Mouse (Mus musculus): Measurements from ENCODE around the gene Plekha5. TPM values are rescaled to one million over a fixed set of nuclear protein-coding genes. Genes with fewer than 3 reads are reported as not detected.
A peak's percentile ranks its signal among the peaks of the same experiment; 100 is the strongest.
"Not testable (repeated sequence)": the region's sequence is repeated elsewhere in the genome, so short reads cannot be mapped to it uniquely, and the experiment has no call there.

Gene Plekha5
- total RNA-seq, 2 experiments from 2014 or later = 38.3 to 39.2 TPM

GRCm38 (mm10) chr6:140603228-140603944 lies 179.5 kb downstream of the Plekha5 start:
- DNase-seq = no peak
- intact Hi-C loops (cut with DNase I) = no loop called here

GRCm38 (mm10) chr6:140605173-140605572 lies 181.3 kb downstream of the Plekha5 start:
- DNase-seq; intact Hi-C loops (cut with DNase I): not testable (repeated sequence)

- no peak for DNase-seq
- intact Hi-C loops (cut with DNase I) = no loop called here
Observed at GRCm38 (mm10) chr6:140605732-140606131, 181.9 kb downstream of the Plekha5 start.

GRCm38 (mm10) chr6:140606534-140606933 lies 182.7 kb downstream of the Plekha5 start:
- no peak for DNase-seq
- intact Hi-C loops (cut with DNase I) = no loop called here

GRCm38 (mm10) chr6:140608666-140609065 lies 184.8 kb downstream of the Plekha5 start:
- DNase-seq = no peak
- intact Hi-C loops (cut with DNase I) = no loop called here

- intact Hi-C loops (cut with DNase I) = no loop called here
- DNase-seq = no peak
Observed at GRCm38 (mm10) chr6:140609533-140609932, 185.7 kb downstream of the Plekha5 start.

GRCm38 (mm10) chr6:140610117-140610516 lies 186.3 kb downstream of the Plekha5 start:
- intact Hi-C loops (cut with DNase I) = no loop called here
- no peak for DNase-seq

- intact Hi-C loops (cut with DNase I) = no loop called here
- DNase-seq = peak in 1 of 2 experiments; percentile 20
Observed at GRCm38 (mm10) chr6:140611282-140611681, 187.4 kb downstream of the Plekha5 start.

- intact Hi-C loops (cut with DNase I) = no loop called here
- peak in 1 of 2 experiments; percentile 22 for DNase-seq
Observed at GRCm38 (mm10) chr6:140611893-140612473, 188.1 kb downstream of the Plekha5 start.

GRCm38 (mm10) chr6:140613822-140614221 lies 190.0 kb downstream of the Plekha5 start:
- intact Hi-C loops (cut with DNase I) = no loop called here
- DNase-seq = no peak

GRCm38 (mm10) chr6:140614711-140615110 lies 190.9 kb downstream of the Plekha5 start:
- DNase-seq = no peak
- intact Hi-C loops (cut with DNase I) = no loop called here

GRCm38 (mm10) chr6:140620531-140621349 lies 196.9 kb downstream of the Plekha5 start:
- intact Hi-C loops (cut with DNase I) = no loop called here
- DNase-seq = no peak

- intact Hi-C loops (cut with DNase I) = no loop called here
- no peak for DNase-seq
Observed at GRCm38 (mm10) chr6:140621622-140622021, 197.8 kb downstream of the Plekha5 start.

GRCm38 (mm10) chr6:140622391-140623225 lies 198.8 kb downstream of the Plekha5 start, which contains the start of gene Aebp2:
Gene Aebp2, plus strand, starts transcription at chr6:140622663.
- intact Hi-C loops (cut with DNase I) = no loop called here
- DNase-seq = peak in 1 of 2 experiments; percentile 14

GRCm38 (mm10) chr6:140623226-140624095 lies 199.6 kb downstream of the Plekha5 start:
- intact Hi-C loops (cut with DNase I) = no loop called here
- peak; percentile 96 for DNase-seq

GRCm38 (mm10) chr6:140624096-140625051 lies 200.5 kb downstream of the Plekha5 start:
- DNase-seq = peak; percentile 45 to 57
- intact Hi-C loops (cut with DNase I) = no loop called here

- intact Hi-C loops (cut with DNase I) = no loop called here
- DNase-seq = no peak
Observed at GRCm38 (mm10) chr6:140629176-140629859, 205.5 kb downstream of the Plekha5 start.

GRCm38 (mm10) chr6:140630306-140630705 lies 206.5 kb downstream of the Plekha5 start:
- intact Hi-C loops (cut with DNase I) = no loop called here
- no peak for DNase-seq

All from heart, postnatal 10 days (tissue).